Mouse (Mus musculus): Measurements from ENCODE around the gene Sh3kbp1. TPM values are rescaled to one million over a fixed set of nuclear protein-coding genes. Genes with fewer than 3 reads are reported as not detected.

Sh3kbp1 gene
- total RNA-seq, 2 experiments from 2014 or later = 66.3 to 74.6 TPM

DNA sequence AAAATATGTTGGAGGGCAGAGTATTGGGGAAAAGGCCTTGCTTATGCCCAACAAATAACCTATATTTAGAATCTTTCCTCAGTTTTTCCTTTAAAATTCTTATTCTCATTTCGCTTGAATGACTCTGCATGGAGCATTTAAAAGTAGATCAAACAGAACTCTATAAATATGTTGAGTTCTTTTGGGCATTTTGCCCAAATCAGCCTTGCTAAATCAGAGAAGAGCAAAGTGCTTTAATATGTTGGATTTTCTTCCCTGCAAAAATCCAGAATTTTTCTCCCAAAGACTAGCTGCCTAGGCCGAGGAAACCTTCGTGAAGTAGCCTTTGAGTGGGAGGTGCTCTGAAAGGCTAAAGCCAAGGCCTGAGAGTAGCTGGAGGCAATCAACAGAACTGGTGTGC is 163.4 kb downstream of the Sh3kbp1 start:
- peak in 1 of 2 experiments; percentile 5 for DNase-seq (ENCODE audit: extremely low spot score in 1 of 2, low spot score in 2 of 2)
- intact Hi-C loops (cut with DNase I) = no loop called here

DNA sequence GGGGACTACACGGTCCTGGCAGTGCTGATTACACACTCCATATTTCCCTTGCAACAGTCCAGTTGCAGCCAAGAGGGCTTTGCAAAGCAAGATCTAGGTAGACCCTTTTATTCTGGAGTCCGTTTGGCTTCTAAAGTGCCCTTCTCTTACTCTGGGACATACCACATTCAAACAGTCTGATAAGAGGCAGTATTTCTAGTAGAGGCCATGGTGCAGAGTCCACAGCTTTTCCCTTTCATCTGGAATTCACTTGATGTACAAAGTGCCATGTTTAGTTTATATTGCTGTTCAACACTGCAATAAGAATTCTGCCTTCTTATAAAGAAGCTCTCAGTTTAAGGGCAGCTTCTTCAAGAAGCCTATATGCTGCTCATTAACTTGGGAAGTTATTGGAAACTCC is 168.5 kb downstream of the Sh3kbp1 start:
- DNase-seq (ENCODE audit: extremely low spot score in 1 of 2, low spot score in 2 of 2) = no peak
- intact Hi-C loops (cut with DNase I) = no loop called here

DNA sequence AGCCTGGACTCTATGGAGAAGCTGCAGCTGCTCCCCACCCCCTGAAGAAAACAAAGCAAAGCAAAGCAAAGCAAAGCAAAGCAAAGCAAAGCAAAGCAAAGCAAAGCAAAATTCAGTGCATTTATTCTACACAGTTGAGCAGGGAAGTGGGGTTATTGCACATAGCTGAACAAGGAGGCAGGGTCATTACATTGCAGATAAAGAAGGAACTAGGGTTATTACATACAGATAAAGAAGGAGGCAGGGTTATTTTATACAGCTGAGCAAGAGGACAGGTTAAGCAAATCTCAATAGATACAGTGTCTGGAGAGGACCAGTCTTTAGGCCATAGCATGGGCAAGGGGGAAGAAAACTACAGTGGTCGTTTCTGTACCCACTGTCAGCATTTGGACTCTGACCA is 177.3 kb downstream of the Sh3kbp1 start:
- intact Hi-C loops (cut with DNase I) = no loop called here
- no peak for DNase-seq (ENCODE audit: extremely low spot score in 1 of 2, low spot score in 2 of 2)

DNA sequence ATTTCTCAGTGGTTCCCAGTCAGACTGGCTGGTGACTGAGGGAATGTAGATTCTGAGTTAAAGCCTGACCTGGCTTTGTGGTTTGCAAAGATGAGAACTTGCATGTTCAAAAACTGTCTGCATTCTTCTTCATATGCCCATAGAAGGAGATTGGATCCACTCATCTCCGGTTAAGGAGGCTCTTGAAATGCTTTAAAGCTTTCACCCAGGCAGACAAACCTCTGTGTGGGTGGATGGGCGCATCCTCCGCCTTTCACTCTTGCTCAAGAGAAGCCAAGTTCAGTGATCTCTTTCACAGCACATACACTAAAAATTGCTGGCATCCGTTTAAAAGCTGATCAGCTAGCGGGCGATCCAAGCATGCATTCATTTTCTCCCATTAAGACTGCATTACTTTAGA is 182.4 kb downstream of the Sh3kbp1 start:
- DNase-seq (ENCODE audit: extremely low spot score in 1 of 2, low spot score in 2 of 2) = no peak
- intact Hi-C loops (cut with DNase I) = no loop called here

DNA sequence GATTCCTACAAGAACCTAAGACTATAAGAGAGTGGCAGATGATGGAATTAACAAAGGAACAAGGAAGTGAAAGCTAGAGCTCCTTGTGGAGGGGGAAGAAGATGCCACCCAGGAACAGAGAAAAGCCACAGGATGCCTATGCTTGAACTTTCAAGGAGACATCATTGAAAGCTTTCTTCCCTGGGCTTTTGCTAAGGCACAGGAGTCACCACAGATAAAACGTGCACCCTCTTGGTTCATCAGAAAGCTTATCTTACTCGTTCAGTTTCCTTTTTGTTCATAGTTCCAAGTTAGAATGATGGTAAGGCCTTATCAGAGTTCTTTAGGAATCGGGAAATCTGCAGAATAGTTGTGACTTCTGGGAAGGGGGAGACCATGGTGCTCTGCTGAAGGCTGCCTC is 183.4 kb downstream of the Sh3kbp1 start:
- DNase-seq (ENCODE audit: extremely low spot score in 1 of 2, low spot score in 2 of 2) = no peak
- intact Hi-C loops (cut with DNase I) = loop anchor here (10.0 kb wide), 1 partner anchor 186 kb away; the partner anchor contains the start of gene Sh3kbp1

DNA sequence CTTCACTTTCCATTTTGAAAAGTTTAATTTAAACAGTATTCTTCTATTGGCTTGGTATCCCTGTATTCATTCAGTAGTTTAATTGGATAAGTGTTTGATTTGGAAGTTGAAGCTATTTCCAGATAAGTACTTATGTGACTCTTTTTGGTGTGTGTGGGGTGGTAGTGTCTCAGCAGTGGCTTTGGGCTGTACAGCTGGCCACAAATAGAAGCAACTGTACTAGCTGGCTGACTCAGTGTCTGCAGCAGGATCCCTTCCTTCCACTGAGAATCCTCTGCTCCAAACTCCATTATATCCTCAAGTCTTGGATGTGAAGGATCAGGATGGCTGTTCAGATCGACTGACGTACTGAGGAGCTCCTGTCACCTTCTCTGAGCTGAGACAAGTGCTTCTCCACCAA is 190.4 kb downstream of the Sh3kbp1 start:
- no peak for DNase-seq (ENCODE audit: extremely low spot score in 1 of 2, low spot score in 2 of 2)
- intact Hi-C loops (cut with DNase I) = loop anchor here (10.0 kb wide), 1 partner anchor 193 kb away; the partner anchor contains the start of gene Sh3kbp1

DNA sequence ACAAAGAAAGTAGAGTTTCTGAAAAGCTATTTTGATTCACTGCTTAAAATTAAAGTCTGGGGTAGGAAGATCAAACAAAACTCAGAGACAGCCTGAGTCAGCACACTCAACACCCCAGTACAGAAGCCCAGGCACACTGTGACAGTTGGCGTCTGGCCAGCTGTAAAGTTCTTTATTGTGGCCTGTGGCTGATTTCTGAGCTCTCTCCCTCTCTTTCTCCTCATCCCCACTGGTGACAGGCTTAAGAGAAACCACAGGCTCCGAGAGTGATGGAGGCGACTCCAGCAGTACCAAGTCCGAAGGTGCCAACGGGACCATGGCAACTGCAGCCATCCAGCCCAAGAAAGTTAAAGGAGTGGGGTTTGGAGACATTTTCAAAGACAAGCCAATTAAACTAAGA is 201.1 kb downstream of the Sh3kbp1 start:
- peak in 1 of 2 experiments; percentile 22 for DNase-seq (ENCODE audit: extremely low spot score in 1 of 2, low spot score in 2 of 2)
- intact Hi-C loops (cut with DNase I) = no loop called here

DNA sequence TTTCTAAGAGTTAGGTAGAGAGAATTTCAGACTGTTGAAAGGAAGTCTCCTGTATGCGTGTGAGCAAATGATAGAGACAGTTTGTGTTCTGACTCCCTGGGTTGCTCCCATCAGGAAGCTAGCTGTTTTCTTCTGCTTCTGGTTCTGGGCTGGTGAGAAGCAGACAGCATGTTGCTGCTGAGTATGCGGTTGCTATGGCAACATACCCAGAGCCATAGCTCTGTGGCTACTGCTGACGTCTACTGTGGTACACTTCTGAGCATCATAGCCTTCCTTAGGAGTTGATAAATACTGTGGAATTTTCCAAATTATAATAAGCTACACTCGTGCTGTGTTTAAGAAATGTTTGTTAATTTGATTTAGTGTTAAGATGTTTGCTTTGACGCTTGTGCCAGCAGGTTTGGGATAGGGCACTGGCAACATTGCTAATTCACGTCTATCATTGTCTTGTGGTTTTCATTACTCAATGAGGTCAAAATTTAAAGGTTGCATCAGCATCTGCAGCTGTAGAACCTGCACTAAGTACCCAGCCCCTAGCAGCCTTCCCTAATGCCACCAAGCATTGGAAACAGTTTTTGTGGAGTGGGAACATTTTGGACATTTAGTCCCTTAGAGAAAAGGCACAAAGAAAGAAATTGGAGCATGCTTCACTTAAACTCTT is 202.2 kb downstream of the Sh3kbp1 start:
- intact Hi-C loops (cut with DNase I) = no loop called here
- peak; percentile 27 to 41 for DNase-seq (ENCODE audit: extremely low spot score in 1 of 2, low spot score in 2 of 2)

DNA sequence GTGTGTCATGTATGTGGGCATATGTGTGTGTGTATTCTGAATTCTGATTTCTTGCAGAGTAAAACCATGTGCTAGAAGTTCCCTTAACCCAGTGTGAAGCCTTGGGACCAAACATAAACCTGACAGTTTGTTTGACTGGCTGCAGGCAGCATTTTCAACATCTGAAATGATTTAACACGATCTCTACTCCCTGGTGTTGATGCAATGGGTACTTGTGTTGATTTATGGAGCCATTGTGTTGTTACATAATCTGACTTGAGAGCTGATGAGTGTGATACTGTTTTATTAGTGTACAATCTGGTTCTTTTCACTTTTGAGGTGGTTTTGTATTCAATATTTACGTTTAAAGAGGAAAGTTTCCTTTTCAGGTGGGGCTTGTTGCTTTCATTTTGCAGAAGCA is 204.1 kb downstream of the Sh3kbp1 start:
- intact Hi-C loops (cut with DNase I) = no loop called here
- DNase-seq (ENCODE audit: extremely low spot score in 1 of 2, low spot score in 2 of 2) = no peak

DNA sequence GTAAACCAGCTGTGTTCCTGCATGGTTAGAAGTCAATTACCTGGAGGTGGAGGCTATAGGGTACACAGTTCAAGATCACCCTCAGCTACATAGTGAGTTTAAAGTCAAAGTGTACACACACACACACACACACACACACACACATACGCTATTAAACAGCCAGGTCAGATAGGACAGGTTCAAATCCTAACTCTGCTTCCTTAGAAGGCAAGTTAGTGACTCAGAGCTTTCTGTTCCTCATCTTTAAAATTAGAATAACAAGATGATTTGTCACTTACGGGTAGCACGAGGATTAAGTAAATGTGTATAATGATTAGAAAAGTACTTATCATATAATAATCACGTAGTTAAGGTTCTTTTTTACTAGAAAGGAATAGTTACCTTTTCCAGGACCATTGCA is 208.2 kb downstream of the Sh3kbp1 start:
- no peak for DNase-seq (ENCODE audit: extremely low spot score in 1 of 2, low spot score in 2 of 2)
- intact Hi-C loops (cut with DNase I) = no loop called here

DNA sequence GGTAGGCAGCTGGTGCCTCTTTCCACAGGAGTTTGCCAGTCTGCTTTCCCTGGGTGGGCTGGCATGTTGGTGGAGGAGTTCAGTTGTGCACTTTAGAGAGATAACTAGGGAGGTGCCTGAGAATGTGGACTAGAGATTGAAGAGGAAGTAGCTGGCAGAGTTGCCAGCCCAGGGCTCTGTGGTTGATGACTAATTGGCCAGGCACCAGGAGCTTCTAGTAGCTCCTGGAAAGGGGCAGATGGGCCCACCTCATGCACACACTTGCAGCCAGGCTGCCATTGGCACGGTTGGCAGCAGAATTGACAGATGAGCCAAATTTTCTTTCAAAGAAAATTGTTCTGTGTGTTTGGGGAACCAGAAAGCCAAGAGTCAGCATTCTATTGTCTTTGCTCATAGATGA is 210.3 kb downstream of the Sh3kbp1 start:
- DNase-seq (ENCODE audit: extremely low spot score in 1 of 2, low spot score in 2 of 2) = no peak
- intact Hi-C loops (cut with DNase I) = no loop called here

DNA sequence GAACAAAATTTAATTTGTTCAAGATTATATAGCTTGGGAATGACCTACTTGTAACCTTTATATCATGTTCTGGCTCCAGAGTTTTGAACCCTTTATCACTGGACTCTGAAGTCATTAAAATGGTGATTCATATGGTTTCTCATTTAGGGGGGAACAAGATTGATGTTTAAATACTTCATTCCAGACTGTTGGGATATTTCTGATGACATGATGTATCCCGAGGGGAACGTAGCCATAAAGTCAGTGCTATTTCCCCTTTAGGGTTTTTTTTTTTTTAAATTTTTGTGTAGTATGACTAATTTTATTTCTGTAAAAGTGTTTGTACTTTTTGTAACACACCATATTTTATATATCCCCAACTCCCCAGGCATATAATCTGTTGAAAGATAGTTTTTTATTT is 212.7 kb downstream of the Sh3kbp1 start:
- intact Hi-C loops (cut with DNase I) = no loop called here
- no peak for DNase-seq (ENCODE audit: extremely low spot score in 1 of 2, low spot score in 2 of 2)

DNA sequence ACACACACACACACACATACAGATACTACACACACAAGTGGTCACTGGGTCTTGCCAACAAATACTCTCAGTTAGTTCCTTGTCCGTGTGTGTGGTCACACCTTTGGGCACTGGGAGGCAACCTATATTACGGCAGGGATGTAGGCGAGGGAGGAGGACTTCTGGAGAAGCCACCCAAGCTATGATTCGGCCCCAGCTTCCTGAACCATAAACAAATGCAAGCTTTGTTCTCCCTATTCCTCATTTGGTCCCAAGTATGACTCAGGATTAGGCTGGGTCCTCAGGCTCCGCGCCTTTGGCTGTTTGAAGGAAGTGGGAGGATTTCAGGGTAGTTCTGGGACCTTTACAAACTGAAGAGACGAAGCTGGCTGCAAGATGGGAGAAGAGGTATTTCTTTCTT is 213.2 kb downstream of the Sh3kbp1 start:
- no peak for DNase-seq (ENCODE audit: extremely low spot score in 1 of 2, low spot score in 2 of 2)
- intact Hi-C loops (cut with DNase I) = no loop called here

DNA sequence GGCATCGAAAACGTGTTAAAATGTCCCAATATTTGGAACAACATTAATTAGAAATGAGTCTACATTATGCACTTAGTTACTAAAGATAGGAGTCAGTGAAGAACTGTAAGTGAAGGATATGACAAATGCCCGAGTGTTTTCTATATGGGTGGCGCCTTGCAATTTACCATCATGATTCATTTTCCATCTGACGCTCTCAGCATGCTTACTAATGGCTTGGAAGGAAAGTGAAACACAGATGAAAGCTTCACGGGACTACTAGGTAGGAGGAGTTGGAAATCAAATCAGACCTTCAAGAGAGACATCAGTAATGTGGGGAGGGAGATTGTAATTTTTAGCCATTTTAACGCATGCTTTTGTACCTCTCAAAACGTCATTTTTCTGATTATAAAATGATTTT is 223.7 kb downstream of the Sh3kbp1 start:
- no peak for DNase-seq (ENCODE audit: extremely low spot score in 1 of 2, low spot score in 2 of 2)
- intact Hi-C loops (cut with DNase I) = no loop called here

DNA sequence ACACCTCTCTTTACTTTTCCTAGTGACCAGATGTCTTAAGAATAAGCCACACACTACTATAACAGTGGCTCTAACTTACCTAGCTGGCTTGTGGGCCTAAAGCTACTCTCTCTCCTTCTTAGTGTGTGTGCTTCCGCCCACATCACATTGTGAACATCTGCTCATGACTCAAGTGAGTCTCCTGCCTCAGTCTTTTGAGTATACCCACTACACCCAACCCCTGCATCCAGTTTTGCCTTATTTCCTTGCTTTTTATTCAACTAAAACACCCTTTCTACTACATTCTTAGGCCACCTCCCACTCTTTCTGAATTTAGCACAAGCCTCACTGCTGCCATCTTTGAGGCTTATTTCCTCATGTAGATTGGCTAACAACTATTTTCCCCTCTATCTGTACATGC is 229.8 kb downstream of the Sh3kbp1 start:
- DNase-seq (ENCODE audit: extremely low spot score in 1 of 2, low spot score in 2 of 2) = no peak
- intact Hi-C loops (cut with DNase I) = no loop called here

DNA sequence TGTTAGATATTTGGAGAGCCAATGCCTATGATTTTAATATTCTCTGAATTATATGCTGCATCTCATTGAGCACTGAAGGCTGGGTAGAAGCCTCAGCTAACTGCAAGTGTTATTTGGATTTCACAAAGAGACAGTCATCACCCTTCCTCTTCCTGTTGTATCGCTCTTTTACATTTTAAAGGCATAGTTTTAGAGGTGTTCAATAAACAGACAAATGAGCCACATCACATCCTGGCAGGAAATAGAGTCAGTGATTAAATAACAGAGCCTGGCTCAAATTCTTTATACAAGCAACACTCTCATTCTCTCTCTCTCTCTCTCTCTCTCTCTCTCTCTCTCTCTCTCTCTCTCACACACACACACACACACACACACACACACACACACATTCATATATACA is 231.1 kb downstream of the Sh3kbp1 start:
- no peak for DNase-seq (ENCODE audit: extremely low spot score in 1 of 2, low spot score in 2 of 2)
- intact Hi-C loops (cut with DNase I) = no loop called here

DNA sequence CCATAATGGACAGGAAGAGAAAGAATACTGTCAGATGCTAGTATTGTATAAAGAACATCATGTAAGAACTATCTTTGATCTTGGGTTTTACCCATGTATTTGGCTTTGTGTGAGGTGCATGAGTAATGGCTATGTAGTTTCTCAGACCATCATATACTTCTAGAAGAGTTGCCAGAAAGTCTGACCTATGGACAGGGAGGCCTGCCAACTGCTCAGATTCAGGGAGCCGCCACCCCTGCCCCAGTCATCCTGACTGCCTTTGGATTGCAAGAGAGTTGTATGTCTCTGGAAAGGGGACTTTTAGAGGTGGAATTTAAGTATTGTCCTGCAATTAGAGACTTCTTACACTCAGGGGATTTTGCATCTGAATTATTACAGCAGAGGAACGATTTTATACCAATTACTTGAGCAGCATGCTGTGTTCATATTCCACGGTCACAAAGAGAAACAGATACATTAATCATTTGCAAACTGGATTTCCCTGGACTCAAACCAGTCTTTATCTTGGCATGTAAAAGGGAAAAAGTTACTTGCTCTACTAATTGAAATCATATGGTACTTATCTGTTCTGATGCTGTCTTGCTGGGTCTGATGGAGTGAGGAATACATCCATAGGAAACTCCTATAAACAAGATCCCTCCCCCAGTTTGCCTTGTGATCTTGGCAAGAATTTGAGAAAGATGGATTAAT is 233.9 kb downstream of the Sh3kbp1 start:
- intact Hi-C loops (cut with DNase I) = no loop called here
- DNase-seq (ENCODE audit: extremely low spot score in 1 of 2, low spot score in 2 of 2) = no peak

DNA sequence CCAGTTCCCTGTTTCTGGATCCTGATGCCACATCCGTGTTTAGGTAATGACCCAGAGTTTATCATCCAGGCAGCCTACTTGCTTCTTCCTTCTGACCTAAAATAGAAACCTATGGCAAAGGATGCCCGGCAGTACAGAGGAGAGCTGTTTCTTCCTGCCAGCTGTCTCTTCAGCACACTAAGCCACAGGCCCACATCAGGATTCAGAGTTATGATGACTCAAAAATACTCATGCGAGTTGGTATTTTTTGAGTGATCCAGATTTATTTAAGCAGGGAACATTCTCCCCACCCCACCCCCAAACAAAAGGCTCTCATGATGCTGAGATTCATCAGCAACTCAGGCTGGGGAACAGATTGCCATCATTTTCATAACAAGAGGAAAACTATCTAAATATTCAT is 240.6 kb downstream of the Sh3kbp1 start:
- intact Hi-C loops (cut with DNase I) = no loop called here
- no peak for DNase-seq (ENCODE audit: extremely low spot score in 1 of 2, low spot score in 2 of 2)

DNA sequence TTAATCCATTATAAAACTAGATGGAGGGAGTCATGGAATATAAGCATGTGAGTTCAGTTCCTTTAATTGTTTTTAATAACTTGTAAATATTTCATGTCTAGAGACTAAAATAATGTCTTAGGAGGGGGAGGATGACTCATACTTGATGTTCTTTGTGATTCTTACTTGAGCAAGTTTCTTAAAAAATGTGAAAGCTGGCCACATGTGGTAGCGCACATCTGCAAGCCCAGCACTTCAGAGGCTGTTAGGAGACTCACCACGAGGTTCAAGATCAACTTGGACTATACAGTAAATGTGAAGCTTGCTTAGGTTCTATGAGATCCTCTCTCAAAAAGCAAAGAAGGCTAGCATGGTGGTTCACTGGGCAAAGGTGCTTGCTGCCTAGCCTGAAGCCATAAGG is 245.4 kb downstream of the Sh3kbp1 start:
- DNase-seq (ENCODE audit: extremely low spot score in 1 of 2, low spot score in 2 of 2) = no peak
- intact Hi-C loops (cut with DNase I) = no loop called here

DNA sequence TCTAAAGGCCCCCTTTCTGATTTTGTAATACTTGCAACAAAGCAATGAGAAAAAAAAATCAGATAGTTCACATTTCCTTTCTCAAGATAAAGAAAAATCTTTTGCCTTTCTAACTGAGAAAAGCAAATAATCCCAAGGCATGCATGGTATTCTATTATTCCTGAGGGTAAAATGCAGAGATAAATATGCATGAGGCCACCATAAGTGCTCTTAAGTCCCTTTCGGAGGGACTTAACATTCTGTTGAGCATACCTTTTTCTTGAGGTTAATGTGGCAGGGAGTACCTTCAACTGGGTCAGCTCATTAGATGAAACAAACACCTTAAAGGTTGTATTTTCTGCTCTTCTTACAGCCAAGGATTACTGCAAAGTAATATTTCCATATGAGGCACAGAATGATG is 250.7 kb downstream of the Sh3kbp1 start:
- no peak for DNase-seq (ENCODE audit: extremely low spot score in 1 of 2, low spot score in 2 of 2)
- intact Hi-C loops (cut with DNase I) = no loop called here

DNA sequence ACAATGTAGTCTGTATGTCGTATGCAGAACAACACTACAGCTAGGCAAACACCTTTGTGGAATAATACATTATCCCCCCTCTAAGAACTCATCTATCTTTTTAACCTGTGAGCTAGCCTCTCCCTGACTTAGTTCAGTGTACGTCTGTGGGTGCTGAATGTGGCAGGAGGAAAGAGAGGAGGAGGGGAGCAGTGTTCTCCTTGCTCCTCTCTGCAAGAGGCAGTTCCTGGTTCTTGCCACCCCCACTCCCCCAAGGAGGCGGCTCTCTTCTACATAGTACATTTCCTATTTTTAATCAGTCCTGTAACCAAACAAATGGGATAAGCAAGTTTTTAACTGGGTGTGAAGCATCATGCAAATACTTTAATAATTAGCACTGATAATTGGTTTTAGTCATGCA is 252.4 kb downstream of the Sh3kbp1 start:
- no peak for DNase-seq (ENCODE audit: extremely low spot score in 1 of 2, low spot score in 2 of 2)
- intact Hi-C loops (cut with DNase I) = no loop called here
